Mouse (Mus musculus): ENCODE measurements around the gene Zcchc7.

- TF ChIP-seq CTCF (IDR thresholded peaks at IDR 0.05; ENCODE audit: borderline replicate concordance, extremely low read depth, insufficient read depth, insufficient read length) (no peak), POLR2A (IDR thresholded peaks at IDR 0.05; ENCODE audit: borderline replicate concordance, extremely low read depth, insufficient read depth, insufficient read length, poor library complexity, severe bottlenecking) (no peak)
These were observed 197.4 kb downstream of the Zcchc7 start for GRCm38 (mm10) chr4:44953041-44953440.
